Mouse (Mus musculus): ENCODE results near the gene Col23a1.

The Col23a1 gene

DNA sequence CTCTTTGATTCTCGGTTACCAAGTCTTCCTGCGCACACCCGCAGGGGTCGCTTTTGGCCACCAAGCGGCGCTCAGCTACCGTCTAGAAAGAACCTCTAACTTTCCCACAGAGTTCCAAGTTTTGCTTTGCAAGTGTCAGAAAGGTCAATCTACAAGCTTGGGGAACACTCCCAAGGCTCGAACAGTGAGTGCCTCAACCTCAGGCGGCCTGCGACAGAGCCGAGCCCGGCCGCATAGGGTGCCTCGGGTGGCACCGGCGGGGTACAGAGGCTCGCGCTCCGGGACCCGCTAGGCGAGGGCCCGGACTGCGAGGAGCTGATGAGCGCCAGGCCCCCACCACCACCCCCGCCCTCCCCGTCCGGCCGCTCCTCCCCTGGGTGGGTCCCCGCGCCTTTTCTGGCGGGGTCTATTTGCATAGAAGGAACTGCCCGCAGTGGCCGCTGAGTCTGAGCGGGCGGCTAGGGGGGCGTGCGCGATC lies at the start of gene Col23a1:
Gene Col23a1 (plus strand): TSS at position 357 of the 478 bp plus-strand sequence.
- peak; percentile 78 to 94 for DNase-seq (ENCODE audit: inconsistent age in 2 of 2, low spot score in 1 of 2)

DNA sequence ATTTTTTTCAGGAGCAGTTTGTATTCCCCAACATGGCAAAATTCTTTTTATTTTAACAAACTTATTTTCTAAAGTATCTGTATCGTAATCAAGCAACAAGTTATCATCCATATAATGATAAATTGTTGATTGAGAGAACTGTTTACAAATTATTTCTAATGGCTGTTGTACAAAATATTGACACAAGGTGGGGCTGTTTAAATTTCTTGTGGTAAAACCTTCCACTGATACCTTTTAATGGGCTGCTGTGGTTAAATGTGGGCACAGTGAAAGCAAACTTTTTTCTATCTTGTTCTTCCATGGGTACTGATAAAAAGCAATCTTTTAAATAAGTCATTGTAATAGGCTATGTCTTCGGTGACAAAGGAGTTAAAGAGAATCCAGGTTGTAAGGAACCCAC lies 46.8 kb upstream of the Col23a1 start:
- DNase-seq (ENCODE audit: inconsistent age in 2 of 2, low spot score in 1 of 2): no peak

DNA sequence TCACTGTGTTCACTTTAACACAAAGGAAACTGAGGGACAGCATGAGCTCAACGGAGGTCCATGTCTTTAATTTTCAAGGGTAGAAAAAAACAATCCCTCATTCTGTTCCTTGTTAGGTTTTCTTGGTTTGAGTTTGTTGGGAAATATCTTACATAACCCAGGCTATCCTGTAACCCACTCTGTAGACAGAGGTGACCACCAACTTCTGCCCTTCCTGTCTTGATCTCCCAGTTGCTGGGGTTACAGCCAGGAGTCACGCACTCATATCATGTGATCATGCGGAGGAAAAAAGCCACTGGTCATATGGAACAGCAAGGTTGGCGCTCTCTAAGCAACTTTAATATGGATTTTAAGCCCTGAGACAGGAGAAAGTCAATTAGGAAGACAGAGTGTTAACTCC lies 32.7 kb upstream of the Col23a1 start:
- DNase-seq (ENCODE audit: inconsistent age in 2 of 2, low spot score in 1 of 2): no peak

GRCm38 (mm10) chr11:51261680-51262219 lies 28.0 kb upstream of the Col23a1 start, which contains the start of gene Clk4:
TSS of gene Clk4 (plus strand) at chr11:51261730.
- DNase-seq (ENCODE audit: inconsistent age in 2 of 2, low spot score in 1 of 2): no peak

DNA sequence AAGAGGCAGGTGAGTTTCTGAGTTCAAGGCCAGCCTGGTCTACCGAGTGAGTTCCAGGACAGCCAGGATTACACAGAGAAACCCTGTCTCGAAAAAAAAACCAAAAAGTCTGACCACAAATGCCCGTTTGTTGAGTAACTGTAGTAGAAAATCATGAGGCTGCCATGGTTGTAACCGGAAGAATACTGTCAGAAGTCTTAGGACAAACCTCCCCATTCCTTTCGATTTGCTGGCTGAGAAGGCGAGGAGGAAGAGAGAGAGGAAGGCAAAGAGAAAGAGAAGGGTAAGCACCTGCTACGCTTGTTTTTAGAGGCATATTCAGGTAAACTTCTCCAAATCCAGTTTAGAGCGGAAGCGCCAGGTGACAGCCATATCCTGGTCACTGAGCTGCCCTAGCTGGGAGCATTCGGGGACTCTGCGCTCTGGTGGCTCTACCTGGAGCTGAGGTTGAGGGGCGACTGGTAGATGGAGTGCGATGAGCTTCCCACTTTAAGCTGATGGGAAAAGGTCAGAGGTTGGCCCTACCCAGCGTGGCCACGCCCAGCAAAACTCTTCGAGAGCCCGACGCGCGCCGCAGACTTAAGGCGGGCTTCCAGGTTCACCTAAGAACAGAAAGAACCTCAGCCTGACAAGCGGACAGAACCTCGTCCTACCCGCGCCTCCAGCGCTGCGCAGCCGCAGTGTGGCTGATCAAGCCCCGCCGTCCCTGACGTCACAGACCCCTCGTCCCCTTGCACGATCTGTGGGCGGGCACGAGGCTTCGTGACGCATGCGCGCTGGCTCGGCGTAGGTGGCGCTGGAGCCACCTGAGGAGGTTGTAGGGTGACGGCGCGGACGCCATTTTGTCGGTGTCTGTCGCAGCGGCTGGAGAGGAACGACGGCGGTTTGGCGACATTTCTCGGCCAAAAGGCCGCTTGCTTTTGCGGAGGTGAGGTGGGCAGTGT lies 27.1 kb upstream of the Col23a1 start, which contains the start of gene BC049762:
Gene BC049762 (minus strand): TSS at position 705 of the 944 bp plus-strand sequence.
- peak; percentile 99 for DNase-seq (ENCODE audit: inconsistent age in 2 of 2, low spot score in 1 of 2)

DNA sequence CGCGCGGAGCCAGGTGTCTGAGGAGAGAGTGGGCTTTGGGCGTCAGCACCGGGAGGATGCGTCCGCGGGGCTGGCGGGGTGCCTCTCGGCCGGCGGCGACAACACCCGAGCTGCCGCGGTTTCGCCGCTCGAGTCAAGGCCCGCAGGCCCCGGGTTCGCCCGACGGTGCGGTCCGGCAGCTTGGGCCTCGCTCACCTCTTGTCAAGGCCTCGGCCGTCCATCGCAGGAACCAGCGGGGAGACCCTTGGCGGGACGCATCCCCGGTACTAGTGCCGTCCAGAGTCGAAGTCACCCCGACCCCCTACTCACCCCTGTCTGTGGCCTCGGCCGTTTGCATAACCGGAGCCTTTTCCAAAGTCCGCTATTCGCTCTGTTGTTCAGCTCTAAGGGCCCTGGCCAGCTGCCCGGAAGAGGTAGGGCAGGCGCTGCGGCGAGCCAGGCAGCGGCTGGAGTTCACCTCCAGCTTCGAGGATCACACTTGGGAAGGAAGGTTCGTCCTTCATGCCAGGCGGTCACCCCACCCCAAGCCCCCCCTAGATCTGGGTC lies 26.4 kb upstream of the Col23a1 start:
- DNase-seq (ENCODE audit: inconsistent age in 2 of 2, low spot score in 1 of 2): no peak

DNA sequence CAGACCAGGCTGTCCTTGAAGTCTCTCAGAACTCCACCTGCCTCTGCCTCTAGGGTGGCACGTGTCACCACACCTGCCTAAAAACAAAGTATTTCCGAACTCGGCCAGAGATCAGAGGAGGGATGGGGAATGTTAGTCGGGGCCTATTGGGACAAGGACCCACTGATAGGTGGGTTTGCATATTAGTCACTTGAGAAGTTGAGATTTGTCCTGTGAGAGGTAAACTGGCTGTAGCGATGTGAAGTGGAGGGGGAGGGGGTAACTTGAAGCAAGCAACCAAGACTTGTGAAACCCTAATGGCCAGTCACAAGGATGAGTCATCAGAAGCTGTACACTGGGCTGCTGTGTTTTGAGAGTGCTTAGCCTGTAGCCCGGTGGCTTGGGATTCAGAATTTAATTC lies 25.4 kb upstream of the Col23a1 start:
- peak; percentile 49 to 86 for DNase-seq (ENCODE audit: inconsistent age in 2 of 2, low spot score in 1 of 2)

- DNase-seq (ENCODE audit: inconsistent age in 2 of 2, low spot score in 1 of 2): peak in 1 of 2 experiments; percentile 73
Measured at GRCm38 (mm10) chr11:51265326-51265725, 24.4 kb upstream of the Col23a1 start.

- no peak for DNase-seq (ENCODE audit: inconsistent age in 2 of 2, low spot score in 1 of 2)
Measured at GRCm38 (mm10) chr11:51274418-51274817, 15.3 kb upstream of the Col23a1 start.

GRCm38 (mm10) chr11:51290066-51290955 lies 591 bp downstream of the Col23a1 start:
- DNase-seq (ENCODE audit: inconsistent age in 2 of 2, low spot score in 1 of 2): peak; percentile 62 to 82

DNA sequence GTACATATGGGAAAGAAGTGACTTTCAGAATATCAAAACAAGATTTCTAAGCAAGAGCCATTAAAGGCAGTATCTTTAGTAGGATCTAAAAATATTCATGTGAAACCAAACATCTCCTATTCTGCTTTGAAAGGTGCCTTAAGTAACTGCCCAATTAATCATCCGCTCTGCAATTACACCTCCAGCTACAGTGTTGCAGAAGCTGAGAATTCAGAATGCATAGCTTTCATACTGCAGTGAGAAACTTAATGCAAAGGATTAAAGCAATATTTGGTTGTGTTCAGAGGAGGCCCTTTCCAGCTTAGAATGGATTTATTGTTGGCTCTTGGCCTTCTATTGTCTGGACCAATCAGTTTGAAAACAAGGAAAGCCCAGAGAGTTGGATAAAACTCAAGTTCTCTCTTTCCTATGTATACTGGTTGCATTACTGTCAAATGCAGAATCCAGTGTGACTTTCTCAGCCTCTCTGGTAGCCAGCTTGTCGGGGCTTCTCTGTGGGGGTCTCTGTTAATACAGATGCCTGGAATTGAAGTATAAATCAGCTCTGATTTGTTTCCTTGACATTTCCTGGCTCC lies 4.3 kb downstream of the Col23a1 start:
- DNase-seq (ENCODE audit: inconsistent age in 2 of 2, low spot score in 1 of 2): no peak

- DNase-seq (ENCODE audit: inconsistent age in 2 of 2, low spot score in 1 of 2): no peak
Measured at GRCm38 (mm10) chr11:51295742-51296141, 6.0 kb downstream of the Col23a1 start.

GRCm38 (mm10) chr11:51298691-51299090 lies 9.0 kb downstream of the Col23a1 start:
- DNase-seq (ENCODE audit: inconsistent age in 2 of 2, low spot score in 1 of 2): peak; percentile 30 to 85

GRCm38 (mm10) chr11:51302396-51302795 lies 12.7 kb downstream of the Col23a1 start:
- peak in 1 of 2 experiments; percentile 81 for DNase-seq (ENCODE audit: inconsistent age in 2 of 2, low spot score in 1 of 2)

GRCm38 (mm10) chr11:51303981-51304553 lies 14.3 kb downstream of the Col23a1 start:
- no peak for DNase-seq (ENCODE audit: inconsistent age in 2 of 2, low spot score in 1 of 2)

GRCm38 (mm10) chr11:51308306-51308705 lies 18.6 kb downstream of the Col23a1 start:
- no peak for DNase-seq (ENCODE audit: inconsistent age in 2 of 2, low spot score in 1 of 2)

- no peak for DNase-seq (ENCODE audit: inconsistent age in 2 of 2, low spot score in 1 of 2)
Measured at GRCm38 (mm10) chr11:51311846-51312245, 22.1 kb downstream of the Col23a1 start.

DNA sequence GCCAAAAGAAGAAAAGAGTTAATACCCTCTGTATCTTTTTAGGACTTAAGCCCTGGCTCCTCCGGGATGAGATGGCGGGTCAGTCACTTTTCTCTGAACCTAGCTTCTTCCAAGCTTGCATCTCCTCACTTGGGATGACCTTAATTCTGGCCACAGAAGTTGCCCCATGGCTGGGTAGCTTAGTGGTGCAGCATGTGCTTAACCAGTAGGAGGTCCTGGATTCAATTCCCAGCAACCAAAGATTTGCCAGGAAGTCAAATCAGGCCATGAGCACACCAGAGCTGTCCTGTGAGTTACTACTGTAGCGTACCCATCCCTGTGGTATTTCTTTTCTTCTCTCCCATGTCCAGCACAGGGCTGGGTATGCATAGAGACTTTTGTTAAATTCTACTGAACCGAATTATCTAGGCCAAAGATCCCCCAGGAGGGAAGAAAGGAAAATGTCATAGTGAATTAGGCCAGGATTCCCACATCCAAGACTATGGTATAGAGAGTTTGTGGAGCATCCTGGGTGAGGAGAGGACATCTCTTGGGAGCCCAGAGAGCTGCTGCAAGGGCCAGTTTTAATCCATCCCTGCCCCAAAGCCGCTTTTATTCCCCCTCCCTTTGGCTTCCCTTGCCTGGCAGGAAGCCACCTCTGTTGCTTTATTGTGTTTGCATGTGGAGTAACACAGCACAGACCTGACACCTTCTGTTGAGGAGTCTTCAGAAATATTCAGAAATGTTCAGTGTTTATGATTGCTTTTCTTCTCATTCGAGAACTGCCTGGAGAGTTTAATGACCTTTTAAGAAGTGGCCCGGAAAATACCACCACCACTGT lies 26.5 kb downstream of the Col23a1 start:
- no peak for DNase-seq (ENCODE audit: inconsistent age in 2 of 2, low spot score in 1 of 2)

DNA sequence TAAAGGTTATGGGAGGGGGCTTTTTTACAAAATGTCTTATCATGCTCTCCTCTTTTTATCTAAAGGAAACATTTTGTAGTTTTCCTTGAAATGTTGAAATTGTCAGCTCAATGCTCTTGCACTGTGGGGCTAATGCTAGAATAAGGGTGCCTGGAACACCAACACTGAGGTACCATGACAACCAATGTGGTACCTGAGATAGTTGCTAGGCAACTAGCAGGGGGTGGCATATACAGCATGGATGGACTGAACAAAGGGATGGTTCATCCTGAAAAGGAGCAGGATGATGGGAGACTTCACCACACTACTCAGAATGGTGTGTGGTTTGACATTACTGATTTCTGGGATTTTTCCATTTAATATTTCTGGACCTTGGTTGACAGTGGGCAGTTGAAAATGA lies 30.9 kb downstream of the Col23a1 start:
- DNase-seq (ENCODE audit: inconsistent age in 2 of 2, low spot score in 1 of 2): no peak
